Mouse (Mus musculus): ENCODE measurements around the gene Adam19. TPM values are rescaled to one million over a fixed set of nuclear protein-coding genes. Genes with fewer than 3 reads are reported as not detected.

Adam19 gene
- total RNA-seq, 2 experiments from 2014 or later: 1.7 to 4.1 TPM

DNA sequence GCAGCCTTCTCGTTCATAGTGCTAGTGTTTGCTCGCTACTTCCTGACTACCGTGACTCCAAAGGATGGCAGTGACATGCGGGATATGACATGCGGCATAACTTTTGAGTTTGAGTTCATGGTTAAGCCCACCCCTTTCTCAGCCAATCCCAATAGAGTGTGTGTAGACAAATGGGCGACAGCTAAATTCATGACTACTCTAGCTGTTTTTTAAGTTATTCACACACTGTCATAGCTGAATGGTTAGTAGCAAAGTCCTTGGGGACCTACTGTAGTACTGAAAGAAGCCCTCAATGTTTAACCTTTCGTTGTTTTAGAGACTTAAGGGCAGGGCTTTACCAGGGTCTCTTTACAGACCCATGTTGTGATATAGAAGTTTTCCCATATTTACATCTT is 70.0 kb downstream of the Adam19 start:
- ATAC-seq (replicated peaks; ENCODE audit: low FRiP score, poor library complexity, severe bottlenecking): no peak

DNA sequence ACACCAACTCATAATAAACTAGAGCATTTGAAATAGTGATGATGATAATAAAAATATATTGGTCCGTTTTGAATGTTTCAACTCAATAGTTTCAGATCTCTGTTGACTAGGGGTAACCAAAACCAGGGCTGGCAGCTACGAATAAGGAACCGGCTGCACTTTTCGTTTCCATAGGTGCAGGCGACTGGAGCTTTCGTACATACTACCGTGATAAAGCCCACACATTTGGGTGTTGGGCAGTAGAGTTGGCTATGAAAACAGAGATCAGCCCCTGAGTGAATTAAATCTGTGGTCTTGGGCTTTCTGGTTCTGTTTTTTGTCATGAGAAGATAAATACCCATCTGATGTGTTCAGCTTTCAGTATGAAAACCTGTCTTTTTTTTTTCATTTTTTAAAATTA is 70.5 kb downstream of the Adam19 start:
- ATAC-seq (replicated peaks; ENCODE audit: low FRiP score, poor library complexity, severe bottlenecking): no peak

DNA sequence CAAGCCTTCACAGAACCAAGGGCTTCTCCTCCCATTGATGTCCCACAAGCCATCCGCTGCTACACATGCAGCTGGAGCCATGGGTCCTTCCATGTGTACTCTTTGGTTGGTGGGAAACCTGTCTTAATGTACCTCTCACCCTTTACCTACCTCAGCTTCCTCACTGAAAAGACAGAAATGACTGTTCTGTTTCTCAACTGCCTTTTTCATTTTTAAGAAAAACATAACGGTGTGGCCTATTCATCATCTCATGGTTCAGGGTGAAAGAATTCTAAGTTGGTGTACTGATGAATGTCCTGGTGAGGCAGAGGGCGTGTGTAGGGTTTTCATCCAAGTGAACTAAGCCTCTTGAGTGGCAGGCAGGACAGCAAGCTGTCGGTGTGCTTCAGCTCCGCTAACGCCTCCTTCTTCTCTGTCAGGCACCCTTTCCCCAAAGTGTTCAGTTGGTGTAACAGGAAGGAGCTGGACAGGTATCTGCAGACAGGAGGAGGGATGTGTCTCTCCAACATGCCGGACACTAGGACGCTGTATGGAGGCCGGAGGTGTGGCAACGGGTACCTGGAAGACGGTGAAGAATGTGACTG is 71.1 kb downstream of the Adam19 start:
- no peak for ATAC-seq (replicated peaks; ENCODE audit: low FRiP score, poor library complexity, severe bottlenecking)

DNA sequence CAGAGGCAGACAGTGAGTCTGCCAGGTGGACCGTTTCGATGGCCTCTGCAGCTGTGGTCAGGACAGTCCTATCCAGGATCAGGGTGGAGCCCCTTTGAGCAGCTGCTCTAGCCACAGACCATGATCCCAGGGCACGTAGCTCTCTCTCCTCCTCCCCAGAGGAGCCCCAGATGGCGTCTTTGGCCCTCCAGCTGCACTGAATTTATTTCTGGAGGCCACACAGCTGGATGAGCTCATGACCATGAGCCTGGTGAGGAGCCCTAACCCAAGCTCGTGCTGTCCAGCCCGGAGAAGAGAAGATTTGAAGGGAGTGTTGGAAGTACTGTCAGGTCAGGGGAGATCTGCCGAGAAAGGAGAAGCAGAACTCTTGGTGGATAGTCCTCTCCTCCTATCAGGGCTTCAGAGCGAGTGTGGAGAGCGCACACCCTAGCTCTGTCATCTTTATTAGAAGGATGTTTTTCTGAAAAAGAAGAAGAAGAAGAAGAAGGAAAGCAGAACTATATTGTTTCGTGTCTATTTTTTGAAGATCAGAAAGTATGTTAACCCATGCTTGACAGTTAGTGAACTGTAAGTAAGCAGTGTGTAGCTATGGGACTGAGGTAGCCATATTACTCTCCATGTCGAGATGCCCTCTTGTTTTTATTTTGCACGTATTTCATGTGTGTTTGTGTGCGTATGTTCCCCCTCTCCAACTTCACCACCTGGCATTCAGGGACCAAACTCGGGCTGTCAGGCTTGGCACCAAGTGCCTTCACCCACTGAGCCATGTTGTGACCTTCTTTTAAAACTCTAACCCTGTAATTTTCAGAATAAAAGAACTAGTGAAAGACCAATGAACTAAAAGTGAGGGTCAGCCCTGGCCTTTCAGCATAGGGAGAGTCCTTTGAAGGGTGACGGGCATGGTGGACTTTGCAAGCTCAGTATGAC is 72.1 kb downstream of the Adam19 start:
- ATAC-seq (replicated peaks; ENCODE audit: low FRiP score, poor library complexity, severe bottlenecking): no peak

DNA sequence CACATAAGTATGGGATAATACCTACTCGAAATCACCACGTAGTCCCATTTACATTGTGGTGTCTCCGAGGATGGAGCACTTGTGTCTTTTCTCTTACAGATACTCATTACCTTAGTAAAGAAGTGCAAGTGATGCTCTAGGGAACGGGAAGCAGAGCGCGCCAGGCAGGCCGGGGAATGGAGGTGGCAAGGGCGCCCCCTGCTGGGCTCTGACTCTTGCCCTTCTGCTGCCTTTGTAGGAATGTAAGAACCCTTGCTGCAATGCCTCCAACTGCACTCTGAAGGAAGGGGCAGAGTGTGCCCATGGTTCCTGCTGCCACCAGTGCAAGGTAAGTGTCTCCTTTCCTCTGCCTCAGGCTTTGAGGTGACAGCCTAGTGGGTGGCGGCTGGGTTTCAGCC is 72.8 kb downstream of the Adam19 start:
- peak; percentile 73 for ATAC-seq (replicated peaks; ENCODE audit: low FRiP score, poor library complexity, severe bottlenecking)

DNA sequence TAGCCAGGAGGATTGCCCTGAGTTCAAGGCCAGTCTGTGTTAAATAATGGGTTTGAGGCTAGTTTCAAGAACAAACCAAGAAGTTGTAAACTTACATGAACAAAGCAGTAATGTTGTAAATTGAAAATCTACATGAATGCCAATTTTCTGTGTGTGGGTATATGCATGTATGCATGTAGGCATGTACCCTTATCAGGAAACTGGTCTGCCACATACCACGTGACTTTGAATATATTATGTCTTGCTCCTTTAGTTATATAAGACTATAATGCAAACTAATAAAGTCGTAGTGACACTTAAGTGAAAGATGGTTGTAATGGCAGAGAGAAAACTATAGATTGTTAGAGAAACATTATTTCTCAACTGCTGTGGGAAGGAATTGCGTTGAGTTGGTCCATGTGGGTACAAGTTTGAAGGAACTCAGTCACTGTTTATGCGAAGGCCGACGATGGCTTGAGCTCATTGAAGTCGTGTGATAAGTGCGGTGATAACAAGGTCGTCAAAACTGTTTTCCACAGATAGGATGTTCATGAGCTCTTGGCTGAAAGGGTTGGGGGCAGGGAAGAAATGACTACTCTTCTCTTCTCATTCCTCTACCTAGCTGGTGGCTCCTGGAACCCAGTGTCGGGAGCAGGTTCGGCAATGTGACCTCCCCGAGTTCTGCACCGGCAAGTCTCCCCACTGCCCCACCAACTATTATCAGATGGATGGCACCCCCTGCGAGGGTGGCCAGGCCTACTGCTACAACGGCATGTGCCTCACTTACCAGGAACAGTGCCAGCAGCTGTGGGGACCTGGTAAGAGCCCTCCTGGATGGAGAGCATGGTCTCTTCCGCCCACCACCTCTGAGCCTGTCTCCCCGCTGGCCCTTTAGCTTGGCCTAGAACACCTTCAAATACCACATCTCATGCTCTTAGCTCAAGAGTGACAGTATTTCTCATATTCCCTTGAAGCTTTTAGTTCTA is 75.5 kb downstream of the Adam19 start:
- ATAC-seq (replicated peaks; ENCODE audit: low FRiP score, poor library complexity, severe bottlenecking): no peak

DNA sequence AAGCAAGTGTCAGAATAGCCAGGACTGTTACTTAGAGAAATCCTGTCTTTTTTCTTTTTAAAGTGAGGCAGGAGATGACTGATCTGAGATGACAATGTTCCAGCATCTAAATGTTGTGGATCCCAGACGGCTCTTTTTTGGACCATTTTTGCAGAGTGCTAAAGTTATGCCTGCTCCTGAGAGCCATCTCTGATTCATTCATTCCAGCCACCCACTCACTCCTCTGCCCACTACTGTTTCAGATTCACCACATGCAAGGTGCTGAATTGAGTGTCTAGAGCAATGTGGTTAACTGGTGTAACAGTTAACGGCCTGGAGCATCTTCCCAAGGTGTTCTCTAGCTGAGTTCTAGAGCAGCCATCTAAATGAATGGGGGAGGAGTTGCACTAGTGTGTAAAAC is 79.1 kb downstream of the Adam19 start:
- ATAC-seq (replicated peaks; ENCODE audit: low FRiP score, poor library complexity, severe bottlenecking): no peak

DNA sequence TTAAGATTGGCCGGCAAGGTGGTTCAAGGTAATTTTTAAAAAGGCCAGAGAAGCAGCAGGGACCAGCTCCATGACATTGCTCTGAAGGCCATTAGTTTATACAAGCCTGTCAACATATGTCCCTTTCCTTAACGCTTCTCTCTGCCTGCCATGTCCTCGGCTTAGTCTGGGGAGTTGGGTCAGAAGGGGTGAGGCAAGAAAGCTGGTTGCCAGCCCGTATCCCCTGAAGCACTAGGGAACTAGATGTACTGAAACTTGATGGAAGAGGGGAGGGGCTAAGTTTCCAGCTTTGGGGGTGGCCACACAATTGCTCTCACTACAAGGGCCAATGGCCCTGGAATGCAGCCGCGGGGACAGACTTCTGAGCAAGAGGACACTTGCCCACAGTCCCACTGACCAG is 87.5 kb downstream of the Adam19 start:
- ATAC-seq (replicated peaks; ENCODE audit: low FRiP score, poor library complexity, severe bottlenecking): no peak

DNA sequence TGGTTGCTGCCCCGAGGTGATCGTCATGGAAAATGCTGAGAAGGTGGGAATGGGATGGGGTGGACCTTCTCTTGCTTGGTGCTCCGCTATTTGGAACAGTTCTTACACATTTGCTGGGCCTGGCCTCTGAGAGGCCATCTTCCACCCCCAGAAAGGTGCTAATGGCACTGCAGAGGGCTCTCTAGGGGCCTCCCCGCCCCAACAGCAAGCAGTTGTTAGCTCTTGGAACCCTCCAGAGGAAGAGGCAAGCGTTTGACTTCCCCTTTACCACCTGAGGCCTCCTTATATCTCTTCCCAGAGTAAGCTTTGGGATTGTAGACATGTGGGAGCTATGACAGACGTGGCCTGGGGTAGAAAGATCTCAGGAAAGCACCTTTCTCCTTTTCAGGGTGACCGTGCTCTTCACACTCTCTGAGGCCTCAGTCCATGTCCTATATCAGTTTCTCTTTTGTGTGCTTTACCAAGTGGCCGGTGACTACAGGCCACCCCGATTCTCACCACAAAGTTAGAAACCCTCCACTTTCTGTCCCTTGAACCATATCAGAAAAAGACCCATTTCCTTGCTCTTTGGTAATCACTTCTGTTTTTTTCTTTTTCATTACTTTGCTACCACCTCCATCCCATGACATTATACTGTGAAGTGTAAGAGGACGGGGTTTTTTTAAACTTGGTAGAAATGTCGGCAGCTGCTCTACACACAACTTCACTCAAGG is 89.5 kb downstream of the Adam19 start:
- ATAC-seq (replicated peaks; ENCODE audit: low FRiP score, poor library complexity, severe bottlenecking): no peak

DNA sequence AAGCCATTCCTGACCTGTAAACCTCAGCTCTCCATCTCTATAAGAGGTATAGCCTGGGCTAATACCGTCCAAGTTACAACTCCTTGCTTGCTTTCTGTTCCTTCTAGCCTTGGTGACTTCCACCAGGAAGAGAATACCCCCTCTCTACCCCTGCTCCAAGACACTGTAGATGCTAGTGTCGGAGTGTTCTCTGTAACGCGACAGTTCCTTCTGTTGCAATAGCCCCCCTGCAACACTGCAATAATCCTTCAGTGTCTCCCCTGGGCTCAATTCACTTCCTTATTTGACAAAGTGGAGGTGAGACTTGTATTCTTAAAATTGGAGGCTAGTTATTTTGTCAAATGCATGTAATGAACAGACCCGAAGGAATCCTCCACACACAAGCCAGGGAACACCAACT is 90.8 kb downstream of the Adam19 start:
- ATAC-seq (replicated peaks; ENCODE audit: low FRiP score, poor library complexity, severe bottlenecking): no peak

DNA sequence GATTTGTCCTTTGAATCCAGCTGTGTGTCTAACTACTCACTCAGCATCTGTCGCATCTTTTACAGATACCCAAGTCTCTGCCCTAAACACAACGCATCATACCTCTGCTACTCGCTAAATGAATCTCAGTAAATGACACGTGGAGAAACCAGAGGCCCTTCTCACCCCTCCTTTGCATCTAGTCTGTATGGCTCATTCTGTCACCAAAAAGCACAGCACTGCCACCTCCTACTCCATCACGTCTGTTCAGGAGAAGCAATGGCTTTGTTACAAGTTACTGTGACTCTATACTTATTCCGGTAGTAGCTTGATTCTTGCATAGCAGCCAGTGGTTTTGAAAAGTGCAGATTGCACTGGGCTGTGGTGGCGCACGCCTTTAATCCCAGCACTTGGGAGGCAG is 101.2 kb downstream of the Adam19 start:
- ATAC-seq (replicated peaks; ENCODE audit: low FRiP score, poor library complexity, severe bottlenecking): no peak

DNA sequence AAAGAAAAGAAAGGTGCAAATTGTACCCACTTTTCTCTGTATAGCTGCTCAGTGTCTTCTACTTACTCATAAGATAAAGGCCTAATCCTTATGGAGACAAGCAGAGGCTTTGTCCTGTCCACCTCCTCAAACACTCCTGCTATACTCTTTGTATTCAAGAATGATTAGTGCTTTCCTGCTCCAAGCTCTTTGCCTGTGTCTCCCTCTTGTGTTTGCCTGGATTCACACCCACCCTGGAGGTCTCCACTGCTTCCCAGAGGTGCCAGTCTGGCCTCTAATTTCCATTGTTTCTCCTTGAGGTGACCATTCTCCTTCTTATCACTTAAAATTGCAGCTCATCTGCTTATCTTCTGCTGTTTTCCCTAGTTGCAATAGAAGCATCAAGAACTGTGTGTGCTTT is 101.7 kb downstream of the Adam19 start:
- ATAC-seq (replicated peaks; ENCODE audit: low FRiP score, poor library complexity, severe bottlenecking): no peak

DNA sequence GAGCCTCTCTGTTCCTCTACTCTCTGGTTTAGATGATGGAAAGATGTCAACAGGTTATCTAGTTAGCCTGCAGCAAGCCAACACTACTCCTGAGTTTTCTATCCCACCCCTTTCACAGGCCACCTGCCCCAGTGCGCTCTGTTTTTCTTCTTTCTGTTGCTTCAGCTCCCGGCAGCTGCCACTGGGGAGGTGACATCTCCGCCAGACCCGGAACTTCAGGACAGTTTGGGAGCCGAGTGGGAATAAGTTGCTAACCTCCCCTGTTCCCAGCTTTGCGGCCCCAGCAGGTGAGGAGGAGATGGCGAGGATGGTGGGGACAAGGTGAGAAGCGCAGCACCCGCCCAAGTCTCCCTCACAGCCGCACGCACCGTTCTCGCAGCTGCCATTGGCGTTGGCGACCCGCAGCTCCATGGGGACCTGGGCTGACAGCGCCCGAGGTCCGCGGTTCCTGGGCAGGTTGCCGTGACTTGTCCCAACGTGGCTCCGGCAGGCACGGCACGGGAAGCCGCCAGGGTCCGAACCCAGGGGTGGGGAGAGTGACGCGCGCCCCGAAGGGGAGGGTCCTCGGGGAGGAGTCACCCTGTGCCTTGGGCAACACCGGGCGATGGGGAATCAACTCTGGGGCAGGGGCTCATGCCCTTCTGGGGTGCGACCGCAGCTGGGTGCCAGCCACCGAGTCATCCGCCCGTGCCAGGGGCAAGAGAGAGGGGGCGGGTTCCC is 110.2 kb downstream of the Adam19 start, which contains the start of gene Nipal4:
Nipal4 (minus strand) TSS at position 643 of the 720 bp plus-strand sequence.
- no peak for ATAC-seq (replicated peaks; ENCODE audit: low FRiP score, poor library complexity, severe bottlenecking)

DNA sequence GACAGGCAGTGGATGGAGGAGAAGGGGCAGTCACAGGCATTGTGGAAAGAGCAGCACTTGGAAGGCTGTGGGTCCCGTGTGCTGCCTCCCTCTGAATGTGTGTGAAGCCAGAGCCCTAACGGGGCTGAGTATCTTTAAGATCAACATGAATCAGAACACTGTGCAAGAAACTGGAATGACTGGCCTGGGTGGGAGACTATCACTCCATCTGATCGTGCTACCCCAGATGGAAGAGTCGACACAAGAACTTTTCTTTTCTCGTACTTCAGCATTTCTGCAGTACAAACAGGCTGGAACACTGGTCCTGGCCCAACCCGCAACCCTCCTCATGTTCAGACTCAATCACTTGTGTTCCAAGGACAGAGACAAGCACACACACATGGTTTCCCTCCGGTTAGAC is 112.7 kb downstream of the Adam19 start:
- ATAC-seq (replicated peaks; ENCODE audit: low FRiP score, poor library complexity, severe bottlenecking): no peak

DNA sequence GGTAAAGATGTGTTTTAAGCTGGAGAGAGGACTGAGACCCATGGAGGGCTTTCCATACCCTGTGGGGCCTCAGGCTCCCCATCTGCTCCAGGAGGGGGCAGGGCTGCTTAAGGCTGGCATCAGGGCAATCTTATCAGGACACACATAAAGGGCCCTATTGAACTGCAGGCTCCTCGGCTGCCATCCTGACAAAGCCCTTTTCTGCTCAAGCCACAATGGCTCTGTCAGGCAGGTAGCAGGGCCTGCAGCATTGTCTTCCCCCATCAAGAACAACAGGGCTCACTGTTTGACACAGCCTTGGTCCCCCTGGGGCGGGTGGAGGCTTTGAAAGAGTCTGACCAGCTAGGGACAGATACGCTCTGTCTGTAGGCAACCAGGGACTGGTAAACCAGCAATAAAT is 114.1 kb downstream of the Adam19 start:
- no peak for ATAC-seq (replicated peaks; ENCODE audit: low FRiP score, poor library complexity, severe bottlenecking)

DNA sequence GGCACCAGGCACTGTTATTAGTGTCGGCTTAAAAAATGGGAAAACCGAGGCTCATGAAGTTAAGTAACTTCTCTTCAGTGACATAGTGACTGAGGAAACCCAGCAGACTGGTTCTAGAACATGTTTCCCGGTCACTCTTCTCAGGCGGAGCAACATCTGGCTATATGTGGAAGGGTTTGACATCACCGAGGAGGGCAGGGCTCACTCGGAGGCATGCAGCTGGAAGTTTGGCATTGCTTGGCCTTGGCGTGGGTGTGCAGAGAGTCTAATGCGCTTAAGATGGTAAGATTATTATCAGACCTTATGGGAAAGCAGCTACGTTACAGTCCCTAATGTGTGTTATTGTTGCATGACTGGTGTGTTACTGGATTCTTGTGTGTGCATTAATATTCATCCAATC is 116.3 kb downstream of the Adam19 start:
- ATAC-seq (replicated peaks; ENCODE audit: low FRiP score, poor library complexity, severe bottlenecking): no peak

DNA sequence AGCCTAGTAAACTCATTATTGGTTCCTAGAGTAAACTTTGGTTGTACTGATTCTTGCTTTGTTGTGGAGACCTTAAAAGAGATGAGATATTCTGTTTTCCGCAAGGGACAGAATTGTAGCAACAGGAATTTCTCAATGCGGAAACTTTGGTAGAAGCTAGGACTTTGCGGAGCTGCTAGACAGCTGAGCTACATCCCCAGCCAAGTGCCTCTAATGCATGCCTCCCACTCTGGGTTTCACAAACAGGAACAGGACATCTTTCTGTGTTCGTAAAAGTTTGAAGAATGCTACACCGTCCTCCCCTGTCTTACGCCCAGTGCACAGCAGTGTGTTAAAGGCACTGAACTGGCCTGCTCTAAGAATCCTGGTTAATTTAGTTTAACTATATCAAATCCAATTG is 120.4 kb downstream of the Adam19 start:
- no peak for ATAC-seq (replicated peaks; ENCODE audit: low FRiP score, poor library complexity, severe bottlenecking)

DNA sequence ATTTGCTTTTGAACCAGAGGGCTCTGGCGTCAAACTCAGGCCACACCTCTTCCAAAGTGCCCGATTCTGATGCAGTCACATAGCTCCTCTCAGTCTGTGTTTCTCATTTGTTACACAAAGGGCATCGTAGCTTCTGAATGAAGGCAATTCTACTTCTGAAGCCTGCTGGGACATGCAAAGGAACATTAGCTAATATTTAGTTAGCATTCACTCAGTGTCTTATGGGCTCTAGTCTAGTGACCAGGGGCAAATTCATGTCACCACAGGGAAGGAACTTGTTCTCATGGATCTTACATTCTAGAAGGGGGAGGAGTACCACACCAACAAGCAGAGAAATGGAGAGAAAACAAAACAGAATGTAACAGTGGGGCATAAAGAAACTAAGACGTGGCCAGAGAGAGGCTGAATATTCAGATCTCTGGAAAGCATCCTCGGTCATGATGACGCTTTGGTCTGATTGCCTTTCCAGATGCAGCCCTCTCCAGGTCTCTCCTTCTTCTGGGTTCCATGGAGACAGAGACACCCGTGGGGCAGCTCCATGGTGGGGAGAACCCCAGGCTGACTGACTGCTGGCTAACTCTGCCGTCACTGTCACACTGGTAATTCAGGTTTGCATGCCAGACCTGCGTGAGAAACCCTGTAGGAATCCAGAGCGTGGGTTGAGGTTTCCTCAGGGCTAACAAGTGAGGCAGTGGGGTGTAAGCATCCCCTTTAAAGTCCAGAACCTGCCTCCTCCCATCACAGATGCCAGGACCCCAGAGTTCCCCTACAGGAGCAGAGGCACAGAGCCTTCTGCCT is 121.7 kb downstream of the Adam19 start:
- ATAC-seq (replicated peaks; ENCODE audit: low FRiP score, poor library complexity, severe bottlenecking): no peak
